ENCODE assay signal across 11 mouse cellular contexts in genomic region chr12:80433266-80433665, GRCm38 (mm10). TPM values are rescaled to one million over a fixed set of nuclear protein-coding genes. Genes with fewer than 3 reads are reported as not detected.
DNase-seq lines count a peak whose midpoint lies in the region; ATAC-seq and TF ChIP-seq lines count a peak whose summit lies in the region.
"Had no signal": no experiment of that assay in that cellular context is flagged by ENCODE, and none has a peak within 500 bp of the region (broad histone marks: within the 10 kb centered on the region; RNA-seq: fewer than 3 reads in every experiment).

No protein-coding gene starts in this region.

- H3K4me2 ChIP-seq in stomach, postnatal 0 days (replicated peaks; ENCODE audit: low read depth) = no peak overlapping the region
- H3K4me2 ChIP-seq: forebrain, embryonic 15.5 days; limb, embryonic 13.5 days had no signal

- TF ChIP-seq POLR2A in kidney, adult 2 months (IDR thresholded peaks at IDR 0.05; ENCODE audit: low read depth, low read length) = no peak
- no peak for TF ChIP-seq POLR2A in thymus, adult 2 months (IDR thresholded peaks at IDR 0.05; ENCODE audit: control insufficient read depth, extremely low read depth, insufficient read depth, low read length, poor library complexity)

- H3K4me3 ChIP-seq in kidney, adult 2 months (ENCODE audit: insufficient read depth, low read depth, low read length) = no peak overlapping the region
- no peak overlapping the region for H3K4me3 ChIP-seq in thymus, adult 2 months (ENCODE audit: control insufficient read depth, insufficient read depth, low read length)
- H3K4me3 ChIP-seq in stomach, postnatal 0 days (ENCODE audit: low read depth, low read length) = no peak overlapping the region
- H3K4me3 ChIP-seq: forebrain, embryonic 15.5 days; limb, embryonic 13.5 days had no signal

- H3K9me3 ChIP-seq in stomach, postnatal 0 days (ENCODE audit: control insufficient read depth, low read length) = no peaks in the 10 kb centered on the region
- H3K9me3 ChIP-seq: forebrain, embryonic 15.5 days; limb, embryonic 13.5 days had no signal

- no peak for ATAC-seq in stomach, postnatal 0 days (ENCODE audit: low FRiP score, low TSS enrichment)
- ATAC-seq: forebrain, embryonic 15.5 days; Patski had no signal

- no peak for TF ChIP-seq CTCF in kidney, adult 2 months (conservative IDR thresholded peaks at IDR 0.05; ENCODE audit: insufficient read depth, insufficient read length, low read depth, low read length)
- no peak for TF ChIP-seq CTCF in thymus, adult 2 months (IDR thresholded peaks at IDR 0.05; ENCODE audit: borderline replicate concordance, control insufficient read depth, extremely low read depth, insufficient read depth, low read length, poor library complexity)
- TF ChIP-seq CTCF in stomach, postnatal 0 days (IDR thresholded peaks at IDR 0.05; ENCODE audit: low read depth) = no peak

- H3K27me3 ChIP-seq in kidney, adult 2 months (replicated peaks; ENCODE audit: control insufficient read depth, insufficient read depth, low read length) = no peaks in the 10 kb centered on the region
- H3K27me3 ChIP-seq in thymus, adult 2 months (ENCODE audit: control insufficient read depth, insufficient read depth, low read length) = no peaks in the 10 kb centered on the region
- H3K27me3 ChIP-seq in stomach, postnatal 0 days (ENCODE audit: control insufficient read depth, insufficient read depth, low read length) = no peaks in the 10 kb centered on the region
- H3K27me3 ChIP-seq: forebrain, embryonic 15.5 days; limb, embryonic 13.5 days; Patski had no signal

- no peak overlapping the region for H3K9ac ChIP-seq in stomach, postnatal 0 days (ENCODE audit: low read length)
- H3K9ac ChIP-seq: forebrain, embryonic 15.5 days; limb, embryonic 13.5 days had no signal

- H3K36me3 ChIP-seq in kidney, adult 2 months (ENCODE audit: control insufficient read depth, insufficient read depth, low read length) = no peaks in the 10 kb centered on the region
- H3K36me3 ChIP-seq in thymus, adult 2 months (ENCODE audit: control insufficient read depth, insufficient read depth, low read length) = no peaks in the 10 kb centered on the region
- H3K36me3 ChIP-seq in stomach, postnatal 0 days (ENCODE audit: control insufficient read depth, insufficient read depth, low read length) = no peaks in the 10 kb centered on the region
- H3K36me3 ChIP-seq: forebrain, embryonic 15.5 days had no signal

- H3K27ac ChIP-seq in kidney, adult 2 months (ENCODE audit: insufficient read depth, low read depth, low read length) = peak overlapping the region; percentile 3
- peak overlapping the region; percentile 25; the same call in 1 of the 2 replicates for H3K27ac ChIP-seq in thymus, adult 2 months (ENCODE audit: control insufficient read depth, insufficient read depth, low read length)
- no peak overlapping the region for H3K27ac ChIP-seq in stomach, postnatal 0 days (replicated peaks)
- H3K27ac ChIP-seq: forebrain, embryonic 15.5 days; limb, embryonic 13.5 days had no signal

- TF ChIP-seq EP300 in stomach, postnatal 0 days (optimal IDR thresholded peaks at IDR 0.05) = no peak

- no peaks in the 10 kb centered on the region; the same call in 1 of the 2 replicates for H3K4me1 ChIP-seq in kidney, adult 2 months (ENCODE audit: control insufficient read depth, insufficient read depth, low read length)
- H3K4me1 ChIP-seq in thymus, adult 2 months (replicated peaks; ENCODE audit: control insufficient read depth, insufficient read depth, low read length) = peaks cover 4% of the 10 kb centered on the region
- H3K4me1 ChIP-seq in stomach, postnatal 0 days (replicated peaks; ENCODE audit: control insufficient read depth, insufficient read depth) = no peaks in the 10 kb centered on the region

- 45% methylated on average over 4 of the region's 4 CpGs for WGBS in kidney, adult 2 months
- WGBS in thymus, adult 2 months = 59% methylated on average over 4 of the region's 4 CpGs
- WGBS in stomach, postnatal 0 days = 49% methylated on average over 4 of the region's 4 CpGs

- DNase-seq in kidney, adult 2 months = peak; percentile 23
- DNase-seq in kidney, adult 9 months = no peak
- peak; percentile 5 for DNase-seq in thymus, adult 2 months
- no peak for DNase-seq in thymus, adult 18-20 months
- peak; percentile 48 for DNase-seq in adrenal gland, postnatal 10 days
- DNase-seq in stomach, postnatal 0 days (ENCODE audit: low spot score) = peak; percentile 28
- no peak for DNase-seq in cerebellum, postnatal 10 days
- DNase-seq in yolk sac, embryonic 10.5 days (ENCODE audit: low spot score) = no peak

RNA-seq across cellular contexts. Expression of gene Dcaf5, which starts 3.1 kb away (rescaled TPM):
- 17.0 and 17.2 TPM in 2 replicates for polyA plus RNA-seq in kidney, adult 2 months (2012; rRNA removed)
- 31.9 and 34.8 TPM in 2 replicates for polyA plus RNA-seq in thymus, adult 2 months (2012; rRNA removed)
- 10 to 100 TPM; 30.9 to 35.0 TPM for total RNA-seq in adrenal gland, postnatal 10 days (2021)
- 5.4 and 7.2 TPM in 2 replicates for polyA plus RNA-seq in stomach, postnatal 0 days (2015; fragmentation: Nextera tagmentation; extraction: Ambion mirVana)

RNA-seq across cellular contexts. Expression of gene Exd2, which starts 29.6 kb away (rescaled TPM):
- polyA plus RNA-seq in kidney, adult 2 months (2012; rRNA removed) = 12.1 and 13.5 TPM in 2 replicates
- polyA plus RNA-seq in thymus, adult 2 months (2012; rRNA removed) = 18.7 and 19.6 TPM in 2 replicates
- 10 to 100 TPM; 17.0 to 17.5 TPM for total RNA-seq in adrenal gland, postnatal 10 days (2021)
- polyA plus RNA-seq in stomach, postnatal 0 days (2015; fragmentation: Nextera tagmentation; extraction: Ambion mirVana) = 9.0 and 10.6 TPM in 2 replicates

Comparison
In these comparisons a context has a peak if more than half of its experiments do, and no peak if none do; other contexts are left out.
1. DNase-seq: peak in kidney, adult 2 months (single experiment), thymus, adult 2 months (single experiment), adrenal gland, postnatal 10 days (single experiment) and stomach, postnatal 0 days (single experiment); none in kidney, adult 9 months (single experiment), thymus, adult 18-20 months (0 of 2), cerebellum, postnatal 10 days (0 of 2) and yolk sac, embryonic 10.5 days (single experiment).